Mouse (Mus musculus) cerebellum, adult 2 months (tissue): ENCODE measurements around the gene Fam222b.

Experiments used
- CTCF ChIP-seq: fragments of 200-500 bp; IDR thresholded peaks from 2 replicates; pipeline ENCODE4 v1.5.1; 2011; ENCODE audit warnings: low read depth, mild to moderate bottlenecking, control low read depth, low read length, moderate library complexity, borderline replicate concordance; ENCODE audit not compliant: insufficient read depth
- POLR2A ChIP-seq: fragments of 200-500 bp; IDR thresholded peaks from 2 replicates; pipeline ENCODE4 v1.6.1; 2011; ENCODE audit warnings: low read length, control low read depth, borderline replicate concordance; ENCODE audit not compliant: insufficient read depth

GRCm38 (mm10) chr11:78174506-78174905 lies 80.0 kb downstream of the Fam222b start:
- TF ChIP-seq CTCF (no peak), POLR2A (no peak)
